Mouse (Mus musculus) limb, embryonic 10.5 days (tissue): ENCODE measurements around the gene Kctd17. TPM values are rescaled to one million over a fixed set of nuclear protein-coding genes. Genes with fewer than 3 reads are reported as not detected.

ENCODE experiments used
- DNase-seq: peaks from one replicate; pipeline ENCODE4 v3.0.0-alpha.2; 2017; ENCODE audit warnings: low spot score
- H3K27ac ChIP-seq: fragments of 300-500 bp; sonication (generic); 2 replicates; pipeline ENCODE4 v1.5.1; 2016; ENCODE audit warnings: mild to moderate bottlenecking
- H3K27me3 ChIP-seq: fragments of 300-500 bp; sonication (generic); 2 replicates; pipeline ENCODE4 v1.6.1; 2016; ENCODE audit warnings: low read depth, mild to moderate bottlenecking; ENCODE audit not compliant: poor library complexity, severe bottlenecking
- H3K36me3 ChIP-seq: fragments of 300-500 bp; sonication (generic); 2 replicates; pipeline ENCODE4 v1.6.1; 2016; ENCODE audit warnings: mild to moderate bottlenecking, moderate library complexity
- H3K4me1 ChIP-seq: fragments of 300-500 bp; sonication (generic); 2 replicates; pipeline ENCODE4 v1.6.1; 2016
- H3K4me3 ChIP-seq: fragments of 300-500 bp; sonication (generic); 2 replicates; pipeline ENCODE4 v1.5.1; 2016; ENCODE audit warnings: mild to moderate bottlenecking, moderate library complexity
- H3K9me3 ChIP-seq: fragments of 300-500 bp; sonication (generic); replicated peaks from 2 replicates; pipeline ENCODE4 v1.6.1; 2016; ENCODE audit warnings: mild to moderate bottlenecking
- WGBS: fragments of 180-500 bp; shearing (Covaris S2); methylation state at CpG from one replicate; pipeline ENCODE4 v1.1.7; 2016; 5-methylcytosine and 5-hydroxymethylcytosine counted together
- polyA plus RNA-seq: library from polyadenylated mRNA; unstranded; fragments of >200 nt; fragmentation: Nextera tagmentation; extraction: Ambion mirVana; gene quantifications from 2 replicates; pipeline ENCODE4 v1.2.1, GENCODE M21; 2016

Kctd17 gene
- polyA plus RNA-seq, 1 experiment from 2014 or later: 49.9 TPM

- DNase-seq: no peak
- Histone ChIP-seq H3K4me1 (peaks cover 10% of the 10 kb centered on the region), H3K36me3 (no peaks in the 10 kb centered on the region), H3K27me3 (no peaks in the 10 kb centered on the region), H3K9me3 (no peaks in the 10 kb centered on the region), H3K4me3 (no peak overlapping the region), H3K27ac (no peak overlapping the region)
- 52% methylated on average over 9 of the region's 9 CpGs for WGBS
Observed at GRCm38 (mm10) chr15:78481448-78482000, 53.2 kb downstream of the Kctd17 start.

DNA sequence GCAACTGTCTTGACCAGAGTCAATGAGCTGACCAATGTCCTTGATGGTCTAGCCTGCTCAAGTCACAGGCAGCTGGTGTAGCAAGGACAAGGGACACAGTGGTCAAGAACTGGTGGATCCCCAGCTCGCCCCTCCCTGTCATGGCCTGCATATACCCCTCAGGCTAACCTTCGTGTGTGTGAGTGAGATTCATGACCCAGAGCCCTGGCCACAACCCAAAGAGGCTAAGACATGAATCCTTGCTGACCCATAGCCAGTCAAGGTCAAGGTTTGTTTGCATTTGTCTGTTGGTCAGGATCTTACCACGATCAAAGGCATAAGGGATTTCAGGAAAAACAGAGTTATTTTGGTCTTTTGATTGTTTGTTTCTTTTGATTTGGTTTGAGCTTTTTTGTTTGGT is 54.2 kb downstream of the Kctd17 start:
- no peaks in the 10 kb centered on the region for H3K27me3 ChIP-seq
- peaks cover 10% of the 10 kb centered on the region for H3K4me1 ChIP-seq
- WGBS: 80% methylated on average over 3 of the region's 3 CpGs
- H3K36me3 ChIP-seq: no peaks in the 10 kb centered on the region
- H3K4me3 ChIP-seq: no peak overlapping the region
- no peak overlapping the region for H3K27ac ChIP-seq
- DNase-seq: no peak
- H3K9me3 ChIP-seq: no peaks in the 10 kb centered on the region

- no peaks in the 10 kb centered on the region for H3K36me3 ChIP-seq
- H3K27me3 ChIP-seq: no peaks in the 10 kb centered on the region
- 71% methylated on average over 4 of the region's 4 CpGs for WGBS
- no peak for DNase-seq
- no peak overlapping the region for H3K27ac ChIP-seq
- no peaks in the 10 kb centered on the region for H3K9me3 ChIP-seq
- H3K4me1 ChIP-seq: peaks cover 10% of the 10 kb centered on the region
- no peak overlapping the region for H3K4me3 ChIP-seq
Observed at GRCm38 (mm10) chr15:78483311-78483710, 54.9 kb downstream of the Kctd17 start.

DNA sequence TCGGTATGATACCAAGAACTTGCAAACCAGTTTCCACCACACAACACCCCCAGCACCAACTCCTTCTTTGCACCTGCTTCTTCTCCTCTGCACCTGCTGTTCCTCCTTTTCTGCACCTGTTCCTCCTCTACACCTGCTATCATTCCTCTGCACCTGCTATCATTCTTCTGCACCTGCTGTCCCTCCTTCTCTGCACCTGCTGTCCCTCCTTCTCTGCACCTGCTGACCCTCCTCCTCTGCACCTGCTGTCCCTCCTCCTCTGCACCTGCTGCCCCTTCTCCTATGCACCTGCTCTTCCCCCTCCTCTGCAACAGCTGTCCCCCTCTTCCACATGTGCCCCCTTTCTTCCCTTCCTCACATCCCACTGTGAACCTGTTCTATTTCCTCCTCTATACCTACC is 58.2 kb downstream of the Kctd17 start:
- H3K36me3 ChIP-seq: no peaks in the 10 kb centered on the region
- no peak overlapping the region for H3K27ac ChIP-seq
- no peaks in the 10 kb centered on the region for H3K9me3 ChIP-seq
- peaks cover 9% of the 10 kb centered on the region for H3K4me1 ChIP-seq
- 76% methylated on average over 1 of the region's 1 CpGs for WGBS
- H3K4me3 ChIP-seq: no peak overlapping the region
- DNase-seq: no peak
- no peaks in the 10 kb centered on the region for H3K27me3 ChIP-seq

DNA sequence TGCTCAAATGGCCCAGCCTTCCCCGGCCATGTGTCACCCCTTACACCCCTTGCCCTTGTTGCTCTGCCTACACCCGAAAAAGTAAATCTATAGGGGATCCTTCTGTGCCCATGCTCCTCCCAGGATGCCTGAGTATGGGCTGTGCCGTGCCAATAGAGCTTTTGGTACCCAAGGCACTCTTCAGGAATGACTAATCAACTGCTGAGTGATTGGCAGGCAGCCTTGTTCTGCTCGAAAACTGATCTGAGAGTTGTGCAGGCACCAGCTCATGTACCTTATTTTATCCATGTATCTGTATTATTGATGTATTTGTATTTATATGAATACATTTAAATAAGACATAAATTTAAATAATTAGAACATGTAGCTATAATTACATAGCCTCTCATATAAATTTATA is 58.7 kb downstream of the Kctd17 start:
- Histone ChIP-seq H3K27ac (no peak overlapping the region), H3K27me3 (no peaks in the 10 kb centered on the region), H3K4me3 (no peak overlapping the region), H3K4me1 (peaks cover 8% of the 10 kb centered on the region), H3K36me3 (no peaks in the 10 kb centered on the region), H3K9me3 (no peaks in the 10 kb centered on the region)
- WGBS: 78% methylated on average over 4 of the region's 4 CpGs
- DNase-seq: no peak

Other genes starting within 250 kb of the Kctd17 start
- gene Pvalb, start 222.2 kb upstream of the Kctd17 start, polyA plus RNA-seq: not detected in 2 replicates
- 4.3 and 5.3 TPM in 2 replicates for gene Ncf4, start 183.8 kb upstream of the Kctd17 start, polyA plus RNA-seq
- 0.40 and 0.45 TPM in 2 replicates for gene Csf2rb2, start 122.8 kb upstream of the Kctd17 start, polyA plus RNA-seq
- 1.5 and 3.3 TPM in 2 replicates for gene Csf2rb, start 102.8 kb upstream of the Kctd17 start, polyA plus RNA-seq
- gene Tex33, start 32.7 kb upstream of the Kctd17 start, polyA plus RNA-seq: not detected in 2 replicates
- gene Tst, start 22.7 kb upstream of the Kctd17 start, polyA plus RNA-seq: 8.1 and 8.5 TPM in 2 replicates
- 1.1 and 2.1 TPM in 2 replicates for gene Mpst, start 22.1 kb upstream of the Kctd17 start, polyA plus RNA-seq
- 0.06 TPM in 1 of 2 replicates, not detected in the other for gene Tmprss6, start 40.1 kb downstream of the Kctd17 start, polyA plus RNA-seq
- gene Il2rb, start 66.7 kb downstream of the Kctd17 start, polyA plus RNA-seq: 0.04 TPM in 1 of 2 replicates, not detected in the other
- 10.9 and 14.6 TPM in 2 replicates for gene C1qtnf6, start 102.9 kb downstream of the Kctd17 start, polyA plus RNA-seq
- not detected in 2 replicates for gene Sstr3, start 116.1 kb downstream of the Kctd17 start, polyA plus RNA-seq
- gene Rac2, start 144.2 kb downstream of the Kctd17 start, polyA plus RNA-seq: 4.3 and 4.4 TPM in 2 replicates
- 3.2 and 4.4 TPM in 2 replicates for gene Cyth4, start 168.5 kb downstream of the Kctd17 start, polyA plus RNA-seq